Mouse (Mus musculus): ENCODE results near the gene Cenpt. TPM values are rescaled to one million over a fixed set of nuclear protein-coding genes. Genes with fewer than 3 reads are reported as not detected.

Cenpt gene
- polyA plus RNA-seq, 1 experiment from 2014 or later: 52.2 TPM

DNA sequence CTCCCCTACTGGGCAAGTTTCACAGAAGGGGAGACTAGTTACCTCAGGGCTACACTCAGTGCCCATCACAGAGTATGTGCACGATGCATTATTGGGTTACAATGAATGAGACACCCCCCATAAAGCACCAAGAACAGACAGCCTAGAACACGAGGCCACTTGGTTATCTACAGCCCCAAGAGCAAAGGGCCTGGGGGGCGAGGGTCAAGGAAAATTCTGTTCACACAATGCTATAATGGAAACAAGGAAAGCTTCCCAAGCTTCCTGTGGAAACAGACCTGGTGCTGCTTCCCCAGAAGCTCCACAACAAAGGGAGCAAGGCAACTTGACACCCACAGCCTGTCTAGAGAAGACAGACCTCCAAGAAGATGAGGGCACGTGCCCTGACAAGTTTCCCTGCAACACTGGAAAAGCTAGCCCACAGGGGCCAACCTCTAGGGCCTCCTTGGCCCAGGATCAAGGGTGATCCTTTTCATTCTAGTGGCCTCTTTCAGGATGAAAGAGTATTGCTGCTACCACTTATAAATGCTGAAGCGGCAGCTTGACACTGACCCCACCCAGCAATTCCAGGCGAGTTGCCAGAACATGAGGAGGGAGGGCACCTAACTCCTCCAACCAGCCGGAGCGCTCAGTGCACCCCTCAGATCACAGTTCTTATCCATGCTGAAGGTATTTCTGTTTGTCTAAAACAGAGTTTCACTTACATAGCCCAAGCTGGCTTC, 53.8 kb downstream of the Cenpt start:
- Histone ChIP-seq H3K4me3 (no peak overlapping the region), H3K4me1 (replicated peaks) (peaks cover 12% of the 10 kb centered on the region), H3K27me3 (no peaks in the 10 kb centered on the region), H3K9me3 (no peaks in the 10 kb centered on the region), H3K9ac (no peak overlapping the region), H3K27ac (replicated peaks) (peak overlapping the region; percentile 38; the same call in 1 of the 2 replicates), H3K36me3 (no peaks in the 10 kb centered on the region), H3K4me2 (no peak overlapping the region)
- ATAC-seq (ENCODE audit: low FRiP score, low read depth): peak; percentile 54; the same call in 1 of the 2 replicates
- WGBS: 56% methylated on average over 8 of the region's 8 CpGs

DNA sequence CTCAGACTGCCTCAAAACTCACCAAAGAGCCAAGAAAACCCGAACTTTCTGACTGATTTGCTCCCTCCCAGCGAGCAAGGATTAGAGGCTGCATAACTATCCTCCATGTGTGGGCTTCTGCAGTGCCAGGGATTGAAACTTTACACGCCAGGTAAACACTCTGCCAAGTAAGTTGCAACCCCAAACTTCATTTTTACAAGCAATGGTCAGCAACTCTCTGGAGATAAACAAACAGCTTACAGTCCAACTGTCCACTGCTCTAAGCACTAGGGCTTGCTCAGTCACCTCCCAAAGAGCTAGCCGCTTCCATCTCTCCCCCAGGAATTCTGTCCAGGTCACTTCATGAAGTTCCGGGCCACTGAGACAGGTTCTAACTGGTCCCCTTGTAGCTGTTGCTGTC, 54.7 kb downstream of the Cenpt start:
- H3K4me3 ChIP-seq: no peak overlapping the region
- H3K36me3 ChIP-seq: no peaks in the 10 kb centered on the region
- no peak overlapping the region for H3K27ac ChIP-seq (replicated peaks)
- no peaks in the 10 kb centered on the region for H3K9me3 ChIP-seq
- H3K27me3 ChIP-seq: no peaks in the 10 kb centered on the region
- no peak for ATAC-seq (ENCODE audit: low FRiP score, low read depth)
- H3K4me2 ChIP-seq: no peak overlapping the region
- no peak overlapping the region for H3K9ac ChIP-seq
- peaks cover 12% of the 10 kb centered on the region for H3K4me1 ChIP-seq (replicated peaks)
- WGBS: 94% methylated on average over 5 of the region's 5 CpGs

DNA sequence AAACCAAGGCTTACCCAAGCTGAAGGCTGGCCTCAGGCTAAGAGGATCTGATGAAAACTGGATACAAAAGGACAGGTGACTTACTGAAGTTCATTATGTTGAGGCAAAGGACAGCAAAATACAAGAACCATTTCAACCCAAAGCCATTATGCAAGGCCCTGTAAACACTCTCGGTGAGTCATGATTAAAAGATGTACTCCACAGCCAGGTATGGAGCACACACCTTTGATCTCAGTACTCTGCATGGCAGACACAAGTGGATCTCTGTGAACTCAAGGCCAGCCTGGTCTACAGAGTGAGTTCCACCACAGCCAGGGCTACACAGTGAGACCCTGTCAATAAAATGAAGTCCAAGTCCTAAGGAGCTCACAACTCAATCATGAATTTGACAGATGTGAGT, 57.3 kb downstream of the Cenpt start:
- H3K4me2 ChIP-seq: no peak overlapping the region
- H3K9ac ChIP-seq: no peak overlapping the region
- H3K36me3 ChIP-seq: no peaks in the 10 kb centered on the region
- no peaks in the 10 kb centered on the region for H3K27me3 ChIP-seq
- H3K27ac ChIP-seq (replicated peaks): no peak overlapping the region
- WGBS: 90% methylated on average over 1 of the region's 1 CpGs
- peaks cover 12% of the 10 kb centered on the region for H3K4me1 ChIP-seq (replicated peaks)
- ATAC-seq (ENCODE audit: low FRiP score, low read depth): no peak
- no peak overlapping the region for H3K4me3 ChIP-seq
- no peaks in the 10 kb centered on the region for H3K9me3 ChIP-seq

Other genes starting within 250 kb of the Cenpt start
- 35.2 and 39.3 TPM in 2 replicates for gene Ripor1, start 248.0 kb downstream of the Cenpt start, polyA plus RNA-seq (2015; fragmentation: Nextera tagmentation; extraction: Ambion mirVana)
- 100 and 101 TPM in 2 replicates for gene Ctcf, start 216.7 kb downstream of the Cenpt start, polyA plus RNA-seq (2015; fragmentation: Nextera tagmentation; extraction: Ambion mirVana)
- 0.56 and 0.80 TPM in 2 replicates for gene Agrp, start 215.9 kb downstream of the Cenpt start, polyA plus RNA-seq (2015; fragmentation: Nextera tagmentation; extraction: Ambion mirVana)
- gene Carmil2, start 167.0 kb downstream of the Cenpt start, polyA plus RNA-seq (2015; fragmentation: Nextera tagmentation; extraction: Ambion mirVana): 23.5 and 28.7 TPM in 2 replicates
- 85.1 and 92.6 TPM in 2 replicates for gene Acd, start 152.2 kb downstream of the Cenpt start, polyA plus RNA-seq (2015; fragmentation: Nextera tagmentation; extraction: Ambion mirVana)
- 55.1 and 57.1 TPM in 2 replicates for gene Pard6a, start 152.1 kb downstream of the Cenpt start, polyA plus RNA-seq (2015; fragmentation: Nextera tagmentation; extraction: Ambion mirVana)
- gene 4933405L10Rik, start 145.6 kb downstream of the Cenpt start, polyA plus RNA-seq (2015; fragmentation: Nextera tagmentation; extraction: Ambion mirVana): 0.20 and 0.23 TPM in 2 replicates
- gene Enkd1, start 145.1 kb downstream of the Cenpt start, polyA plus RNA-seq (2015; fragmentation: Nextera tagmentation; extraction: Ambion mirVana): 15.7 and 16.6 TPM in 2 replicates
- 81.2 and 88.3 TPM in 2 replicates for gene Gfod2, start 94.6 kb downstream of the Cenpt start, polyA plus RNA-seq (2015; fragmentation: Nextera tagmentation; extraction: Ambion mirVana)
- gene Ranbp10, start 25.9 kb downstream of the Cenpt start, polyA plus RNA-seq (2015; fragmentation: Nextera tagmentation; extraction: Ambion mirVana): 10.7 and 11.7 TPM in 2 replicates
- gene Tsnaxip1, start 25.5 kb downstream of the Cenpt start, polyA plus RNA-seq (2015; fragmentation: Nextera tagmentation; extraction: Ambion mirVana): 0.62 and 1.1 TPM in 2 replicates
- gene Thap11, start 1.9 kb upstream of the Cenpt start, polyA plus RNA-seq (2015; fragmentation: Nextera tagmentation; extraction: Ambion mirVana): 54.9 and 56.3 TPM in 2 replicates
- gene Nutf2, start 7.3 kb upstream of the Cenpt start, polyA plus RNA-seq (2015; fragmentation: Nextera tagmentation; extraction: Ambion mirVana): 150 and 157 TPM in 2 replicates
- 50.1 and 52.2 TPM in 2 replicates for gene Edc4, start 27.6 kb upstream of the Cenpt start, polyA plus RNA-seq (2015; fragmentation: Nextera tagmentation; extraction: Ambion mirVana)
- gene Nrn1l, start 40.3 kb upstream of the Cenpt start, polyA plus RNA-seq (2015; fragmentation: Nextera tagmentation; extraction: Ambion mirVana): 0.45 and 0.49 TPM in 2 replicates
- gene Pskh1, start 47.2 kb upstream of the Cenpt start, polyA plus RNA-seq (2015; fragmentation: Nextera tagmentation; extraction: Ambion mirVana): 11.0 and 11.8 TPM in 2 replicates
- 3.4 and 4.7 TPM in 2 replicates for gene Ctrl, start 80.6 kb upstream of the Cenpt start, polyA plus RNA-seq (2015; fragmentation: Nextera tagmentation; extraction: Ambion mirVana)
- 74.7 and 75.2 TPM in 2 replicates for gene Psmb10, start 85.2 kb upstream of the Cenpt start, polyA plus RNA-seq (2015; fragmentation: Nextera tagmentation; extraction: Ambion mirVana)
- 4.5 and 5.0 TPM in 2 replicates for gene Lcat, start 90.1 kb upstream of the Cenpt start, polyA plus RNA-seq (2015; fragmentation: Nextera tagmentation; extraction: Ambion mirVana)
- 11.9 and 12.9 TPM in 2 replicates for gene Slc12a4, start 112.8 kb upstream of the Cenpt start, polyA plus RNA-seq (2015; fragmentation: Nextera tagmentation; extraction: Ambion mirVana)
- not detected in 2 replicates for gene Dpep3, start 126.2 kb upstream of the Cenpt start, polyA plus RNA-seq (2015; fragmentation: Nextera tagmentation; extraction: Ambion mirVana)
- 27.2 and 29.6 TPM in 2 replicates for gene Dus2, start 138.1 kb upstream of the Cenpt start, polyA plus RNA-seq (2015; fragmentation: Nextera tagmentation; extraction: Ambion mirVana)
- gene Dpep2nb, start 152.7 kb upstream of the Cenpt start, polyA plus RNA-seq (2015; fragmentation: Nextera tagmentation; extraction: Ambion mirVana): 0.20 TPM in 1 of 2 replicates, not detected in the other
- 20.0 and 20.9 TPM in 2 replicates for gene Ddx28, start 158.6 kb upstream of the Cenpt start, polyA plus RNA-seq (2015; fragmentation: Nextera tagmentation; extraction: Ambion mirVana)
- gene Nfatc3, start 205.6 kb upstream of the Cenpt start, polyA plus RNA-seq (2015; fragmentation: Nextera tagmentation; extraction: Ambion mirVana): 3.0 and 3.7 TPM in 2 replicates

Data from hindbrain, embryonic 15.5 days (tissue).